Mouse (Mus musculus): ENCODE data around the gene Tnfsfm13. TPM values are rescaled to one million over a fixed set of nuclear protein-coding genes. Genes with fewer than 3 reads are reported as not detected.
A peak's percentile ranks its signal among the peaks of the same experiment; 100 is the strongest.
"Not testable (repeated sequence)": the region's sequence is repeated elsewhere in the genome, so short reads cannot be mapped to it uniquely, and the experiment has no call there.

Tnfsfm13 gene
- polyA plus RNA-seq, 2 experiments from 2014 or later: not detected

DNA sequence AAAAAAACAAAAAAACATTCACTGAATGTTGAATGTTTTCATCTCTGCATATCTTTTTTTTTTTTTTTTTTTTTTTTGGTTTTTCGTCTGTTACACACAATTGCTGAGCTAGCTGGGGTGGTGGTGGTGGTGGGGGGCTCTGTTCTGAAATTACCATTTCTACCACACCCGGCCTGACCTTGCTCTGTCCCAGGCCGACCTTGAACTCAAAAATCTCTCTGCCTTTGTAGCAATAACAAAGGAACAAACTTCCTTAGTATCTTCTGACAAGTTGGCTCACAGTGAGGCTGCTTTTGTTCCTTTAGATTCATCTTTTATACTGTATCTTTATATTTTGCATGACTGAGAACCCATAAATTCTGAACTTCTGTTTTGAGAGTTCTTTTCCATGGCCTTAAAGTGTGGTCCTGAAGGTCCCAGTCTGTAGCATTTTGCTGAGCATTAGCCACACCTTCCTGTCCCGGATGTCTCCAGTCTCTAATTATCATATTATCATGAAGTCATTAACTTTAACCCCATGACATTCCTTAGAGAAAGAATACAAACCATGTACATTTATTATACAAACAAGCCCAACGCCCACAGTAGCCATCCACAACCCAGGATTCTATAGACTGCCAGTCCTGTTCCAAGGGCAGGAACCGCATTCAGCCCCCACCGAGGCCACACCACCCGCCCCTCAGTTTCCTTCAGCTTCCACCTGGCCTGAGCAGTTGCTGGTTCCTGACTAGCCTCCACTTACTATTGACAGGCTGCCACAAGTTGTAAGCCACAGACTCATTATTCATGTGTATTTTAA lies 8.1 kb upstream of the Tnfsfm13 start:
- no peak for ATAC-seq

DNA sequence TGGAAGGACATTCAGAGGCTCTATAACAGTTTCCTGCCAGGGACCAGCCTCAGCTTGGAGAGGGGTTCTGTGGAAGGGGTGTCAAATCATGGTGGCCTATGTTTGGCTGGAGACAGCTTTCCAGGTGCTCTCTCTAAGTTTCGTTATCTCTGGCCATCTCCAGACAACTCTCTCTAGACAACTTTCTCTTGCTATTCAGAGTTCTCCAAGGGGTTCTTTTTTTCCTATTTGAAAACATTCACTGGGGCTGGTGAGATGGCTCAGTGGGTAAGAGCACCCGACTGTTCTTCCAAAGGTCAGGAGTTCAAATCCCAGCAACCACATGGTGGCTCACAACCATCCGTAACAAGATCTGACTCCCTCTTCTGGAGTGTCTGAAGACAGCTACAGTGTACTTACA lies 7.5 kb upstream of the Tnfsfm13 start:
- ATAC-seq: not testable (repeated sequence)

DNA sequence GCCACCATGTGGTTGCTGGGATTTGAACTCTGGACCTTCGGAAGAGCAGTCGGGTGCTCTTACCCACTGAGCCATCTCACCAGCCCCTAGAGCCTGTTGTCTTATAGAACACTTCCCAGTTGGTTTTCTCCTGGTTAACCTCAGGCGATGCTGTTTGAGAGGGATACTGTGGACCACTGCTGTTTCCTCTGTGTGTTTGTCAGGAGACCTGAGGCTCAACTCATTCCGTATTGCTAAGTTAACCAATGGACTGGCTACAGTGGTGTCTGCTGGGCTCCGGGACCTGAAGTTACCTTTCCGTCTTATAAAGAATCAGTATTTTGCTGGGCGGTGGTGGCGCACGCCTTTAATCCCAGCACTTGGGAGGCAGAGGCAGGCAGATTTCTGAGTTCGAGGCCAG lies 7.0 kb upstream of the Tnfsfm13 start:
- not testable (repeated sequence) for ATAC-seq

DNA sequence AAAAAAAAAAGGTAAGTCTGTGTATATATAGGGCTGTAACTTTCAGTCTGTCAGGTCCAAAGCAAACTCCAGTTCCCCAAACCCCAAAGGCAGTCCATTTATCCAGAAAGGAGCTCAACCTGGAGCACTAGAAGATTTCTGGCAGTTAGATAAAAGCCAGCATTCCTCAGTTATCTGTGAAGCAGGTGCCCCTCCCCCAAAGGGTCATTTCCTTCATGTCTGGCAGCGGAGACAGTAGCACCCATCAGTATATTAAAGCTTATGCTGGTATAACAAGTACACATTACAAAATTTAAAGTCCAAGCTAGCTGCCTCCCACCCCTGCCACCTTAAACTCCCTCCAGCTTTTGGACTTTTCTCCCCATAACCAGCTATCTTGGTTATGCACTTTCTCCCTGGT lies 3.7 kb upstream of the Tnfsfm13 start:
- no peak for ATAC-seq

DNA sequence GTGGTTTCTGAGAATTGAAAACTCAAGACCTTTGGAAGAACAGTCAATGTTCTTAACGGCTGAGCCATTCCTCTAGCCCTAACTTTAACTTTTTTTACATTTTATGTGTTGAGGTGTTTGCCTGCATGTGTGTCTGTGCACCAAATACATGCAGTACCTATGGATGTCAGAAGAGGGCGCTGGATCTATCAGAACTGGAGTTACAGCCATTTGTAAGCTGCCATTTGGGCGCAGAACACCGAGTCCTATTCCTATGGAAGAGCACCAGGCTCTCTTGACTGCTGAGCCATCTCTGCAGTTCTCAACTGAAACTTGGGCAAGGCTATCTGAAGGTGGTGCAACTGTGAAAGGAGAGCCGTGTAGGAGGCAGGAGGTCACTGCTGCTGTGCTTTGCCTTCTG lies 2.7 kb upstream of the Tnfsfm13 start:
- no peak for ATAC-seq

DNA sequence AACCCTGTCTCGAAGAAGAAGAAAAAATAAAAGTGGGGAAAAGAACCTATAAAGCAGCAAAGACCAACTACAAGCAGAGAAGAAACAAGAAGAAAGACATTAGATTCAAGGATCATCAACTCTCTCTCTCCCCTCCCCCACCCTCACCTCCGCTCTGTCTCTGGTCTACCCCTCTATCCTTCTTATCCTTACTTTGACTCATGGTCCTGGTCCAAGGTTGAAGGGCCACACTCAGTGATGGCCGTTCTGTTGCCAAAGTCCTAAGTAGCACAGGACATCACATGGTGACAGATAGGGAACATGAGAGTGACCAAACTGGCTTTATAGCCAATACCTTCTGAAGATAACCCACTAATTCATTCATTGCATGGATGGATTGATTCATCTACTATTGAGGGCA lies 1.5 kb upstream of the Tnfsfm13 start:
- no peak for ATAC-seq

DNA sequence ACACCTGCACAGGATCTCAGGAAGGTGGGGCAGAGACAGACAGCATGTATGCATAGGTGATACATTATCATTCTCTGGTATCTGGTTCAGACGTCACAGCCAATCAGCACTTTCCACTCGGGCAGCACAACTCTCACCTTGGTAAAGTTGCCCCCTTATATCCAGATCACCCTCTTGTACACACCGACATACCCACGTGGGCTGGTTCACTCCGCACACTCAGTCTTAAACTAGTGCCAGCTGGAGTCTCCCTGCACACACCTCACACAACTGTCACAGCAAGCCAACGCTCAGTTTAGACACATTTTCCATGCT lies 895 bp downstream of the Tnfsfm13 start:
- no peak for ATAC-seq

DNA sequence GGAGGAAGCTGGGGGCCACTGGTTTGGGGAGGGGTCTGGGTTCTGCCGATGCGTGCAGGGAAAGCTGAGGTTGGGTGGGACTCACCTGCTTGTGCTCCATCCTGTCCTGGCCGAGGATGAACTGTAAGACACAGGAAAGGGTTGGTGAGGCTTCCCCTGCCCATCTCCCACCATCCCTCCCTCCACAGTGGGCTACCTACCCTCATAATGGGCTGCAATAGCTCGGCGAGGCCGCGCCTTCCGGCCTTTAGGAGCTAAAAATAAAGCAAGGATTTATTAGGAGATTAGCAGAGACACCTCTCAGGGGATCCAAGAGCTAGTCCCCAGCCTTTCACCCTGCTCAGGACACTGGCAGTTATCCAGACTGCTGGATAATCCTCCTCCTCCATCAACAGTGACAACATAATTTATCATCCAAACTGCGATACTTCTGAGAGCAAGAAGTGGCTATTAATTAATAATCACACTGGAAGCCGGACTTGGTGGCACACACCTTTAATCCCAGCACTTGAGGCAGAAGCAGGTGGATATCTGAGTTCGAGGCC lies 2.4 kb downstream of the Tnfsfm13 start:
- ATAC-seq: no peak

DNA sequence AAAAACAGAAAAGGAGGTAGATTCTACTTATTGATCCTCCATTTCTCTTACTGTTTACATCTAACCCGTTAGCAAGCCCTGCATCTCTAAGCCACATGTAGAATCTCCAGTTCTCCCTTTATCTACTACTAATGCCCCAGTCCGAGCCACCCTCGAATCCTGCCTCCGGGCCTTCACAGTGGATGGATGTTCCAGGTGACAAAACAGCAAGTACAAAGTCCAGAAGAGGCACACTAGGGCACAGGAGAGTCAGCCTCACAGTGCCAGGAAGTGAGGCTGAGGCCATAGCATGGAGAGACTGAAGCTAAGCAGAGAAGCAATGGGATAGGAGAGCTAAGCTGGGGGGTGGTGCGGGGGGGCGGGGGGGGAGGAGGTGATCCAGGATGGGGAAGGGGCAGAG lies 3.0 kb downstream of the Tnfsfm13 start:
- no peak for ATAC-seq

DNA sequence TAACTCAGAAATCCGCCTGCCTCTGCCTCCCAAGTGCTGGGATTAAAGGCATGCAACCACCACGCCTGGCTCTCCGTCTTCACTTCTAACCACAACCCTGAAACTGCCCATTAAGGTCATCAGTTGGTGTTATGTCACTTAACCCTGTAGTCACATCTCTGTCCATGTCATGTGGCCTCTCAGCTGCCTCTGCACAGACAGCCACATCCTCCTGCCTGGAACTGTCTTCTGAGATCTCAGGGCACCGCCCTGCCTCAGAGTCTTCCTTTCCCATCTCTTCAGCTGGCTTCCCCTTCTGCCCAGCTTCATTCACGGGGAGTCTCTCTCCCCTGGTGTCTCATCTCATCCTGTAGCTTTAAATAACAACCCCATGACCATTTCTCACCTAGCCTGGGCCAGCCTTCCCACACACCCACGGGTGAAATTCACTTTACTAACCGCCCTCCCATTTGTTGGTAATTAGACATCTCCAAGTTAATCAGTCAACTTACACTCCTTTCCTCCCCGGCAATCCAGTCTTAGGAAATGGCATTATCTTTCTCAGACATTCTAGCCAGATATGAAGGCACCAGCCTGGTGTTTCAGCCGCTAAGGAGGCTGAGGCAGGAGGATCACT lies 3.6 kb downstream of the Tnfsfm13 start:
- ATAC-seq: no peak

DNA sequence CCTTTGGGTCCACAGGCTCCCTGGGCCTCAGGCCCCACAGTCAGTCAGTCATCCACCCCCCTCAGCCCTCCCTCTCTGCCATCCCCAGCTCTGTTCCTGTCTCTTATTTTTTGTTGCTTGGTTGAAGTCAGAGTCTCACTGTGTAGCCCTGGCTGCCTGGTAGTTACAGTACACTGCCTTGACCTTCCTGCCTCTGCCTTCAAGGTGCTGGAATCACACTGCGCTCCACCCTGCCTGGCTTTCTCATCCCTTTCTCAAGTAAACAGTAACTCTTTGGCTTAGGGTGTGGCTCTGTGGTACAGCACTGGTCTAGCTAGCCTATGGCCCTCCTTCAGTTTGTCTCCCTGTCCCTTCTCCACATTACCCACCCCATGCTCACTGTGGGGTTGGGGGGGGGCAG lies 6.0 kb downstream of the Tnfsfm13 start:
- ATAC-seq: no peak

DNA sequence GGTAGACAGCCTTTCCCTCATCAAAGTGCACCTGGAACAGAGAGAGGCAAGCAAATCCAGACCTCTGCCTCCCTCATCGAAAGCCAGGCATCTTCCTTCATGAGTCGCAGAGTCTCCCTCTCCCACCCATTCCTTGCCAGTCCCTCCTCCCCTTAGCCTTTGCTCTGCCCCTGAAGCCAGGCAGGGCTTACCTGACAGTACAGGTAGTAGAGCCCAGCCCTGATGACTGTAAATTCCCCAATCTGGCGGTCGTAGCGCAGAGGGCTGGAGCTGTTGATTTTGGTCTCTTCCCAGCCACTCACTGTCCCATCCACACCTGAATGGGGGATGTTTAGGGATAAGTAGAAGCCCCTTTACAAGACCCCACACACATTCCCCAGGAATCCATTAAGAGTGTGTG lies 8.8 kb downstream of the Tnfsfm13 start:
- ATAC-seq: no peak

DNA sequence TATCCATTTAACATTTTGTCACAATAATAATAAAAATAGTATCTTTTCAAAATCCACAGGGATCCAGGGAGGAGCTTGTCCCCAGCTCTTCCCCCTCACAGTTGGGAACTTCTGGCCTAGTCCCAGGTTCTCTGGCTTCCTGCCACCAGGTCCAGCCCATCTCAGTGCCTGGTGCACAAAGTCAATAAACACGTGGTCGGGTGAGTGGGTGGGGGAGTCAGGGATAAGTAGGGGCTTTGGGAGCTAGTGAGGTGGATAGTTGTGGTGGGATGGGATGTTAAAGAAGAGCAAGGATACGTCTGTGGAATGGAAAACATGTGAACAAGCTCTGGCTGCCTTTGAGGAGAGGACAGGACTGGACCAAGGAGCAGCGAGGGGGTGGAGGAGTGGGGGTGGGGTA lies 9.5 kb downstream of the Tnfsfm13 start:
- ATAC-seq: no peak

DNA sequence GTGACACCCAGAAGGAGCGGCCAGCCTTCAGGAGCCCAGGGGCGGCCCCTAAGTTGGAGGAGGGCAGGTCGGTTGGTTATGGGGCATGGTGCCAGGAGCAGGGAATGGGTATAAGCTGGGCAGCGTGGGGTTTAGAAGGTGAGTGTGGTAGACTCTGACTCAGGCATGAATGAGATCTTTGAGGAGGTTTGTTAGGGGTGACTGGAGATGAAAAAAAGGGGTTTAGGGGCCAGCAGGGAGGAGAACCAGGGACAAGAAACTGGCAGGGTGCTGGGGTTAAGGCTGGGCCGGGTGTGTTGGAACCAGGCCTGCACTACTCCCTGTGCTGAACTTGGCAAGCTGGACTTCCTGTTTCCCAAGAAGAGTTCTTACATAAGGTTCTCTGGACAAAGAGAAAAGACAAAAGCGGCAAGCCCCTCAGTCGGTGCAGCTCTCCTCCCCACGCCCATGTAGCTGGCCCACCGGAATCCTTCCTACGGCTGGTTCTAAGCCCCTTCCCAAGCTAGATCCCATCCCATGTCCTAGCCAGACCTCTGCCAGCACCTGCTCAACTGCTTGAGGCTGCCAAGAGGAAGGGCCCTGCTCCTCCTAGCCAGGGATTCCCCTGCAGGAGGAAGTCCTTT lies 10.3 kb downstream of the Tnfsfm13 start, which contains the start of gene Tnfsf13:
Gene Tnfsf13 (minus strand): TSS at position 259 of the 623 bp plus-strand sequence.
- no peak for ATAC-seq

DNA sequence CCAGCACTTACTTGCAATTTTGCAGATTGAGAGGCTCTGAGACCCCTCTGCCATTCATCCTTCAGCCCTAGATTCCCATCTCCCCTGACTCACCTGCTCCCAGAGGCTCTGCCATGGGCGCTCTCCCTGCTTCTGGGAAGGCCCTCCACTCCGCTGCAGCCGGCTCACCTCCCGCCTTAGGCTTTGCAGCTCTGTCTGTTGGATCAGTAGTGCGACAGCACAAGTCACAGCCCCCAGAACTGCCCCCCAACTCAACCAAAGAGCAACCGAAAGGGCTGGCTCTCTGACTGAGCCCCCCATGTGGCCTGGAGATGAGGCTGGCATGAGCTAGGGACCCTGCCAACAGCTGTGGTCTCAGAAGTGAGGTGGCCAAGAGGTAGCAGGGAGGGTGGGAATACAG lies 11.0 kb downstream of the Tnfsfm13 start:
- no peak for ATAC-seq

DNA sequence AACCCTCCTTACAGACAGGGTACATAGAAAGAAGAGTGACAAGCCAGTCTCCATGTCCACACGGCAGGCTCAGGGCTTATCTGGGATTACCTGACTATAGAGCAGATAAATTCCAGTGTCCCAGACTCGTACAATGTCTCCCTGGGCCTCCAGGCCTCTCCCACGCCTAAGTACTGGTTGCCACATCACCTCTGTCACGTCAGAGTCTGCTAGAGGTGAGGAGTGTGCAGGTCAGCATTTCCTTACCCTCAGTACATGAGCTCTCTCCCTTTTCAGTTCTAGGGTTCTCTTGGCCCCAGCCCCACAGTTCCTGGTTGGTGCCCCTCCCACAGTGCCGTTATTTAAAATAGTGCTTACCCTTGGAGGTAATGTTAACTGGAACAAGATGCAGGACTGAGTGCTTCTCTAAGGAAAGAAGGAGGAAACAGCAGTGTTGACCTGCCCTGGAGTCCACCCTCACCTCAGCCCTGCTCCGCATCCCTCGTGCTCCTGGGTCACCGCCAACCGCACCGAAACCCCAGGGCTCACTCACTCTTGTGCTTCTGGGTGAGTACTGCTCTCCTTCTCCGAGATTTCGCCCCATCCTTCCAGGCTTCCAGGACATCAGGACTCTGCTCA lies 11.7 kb downstream of the Tnfsfm13 start:
- no peak for ATAC-seq

DNA sequence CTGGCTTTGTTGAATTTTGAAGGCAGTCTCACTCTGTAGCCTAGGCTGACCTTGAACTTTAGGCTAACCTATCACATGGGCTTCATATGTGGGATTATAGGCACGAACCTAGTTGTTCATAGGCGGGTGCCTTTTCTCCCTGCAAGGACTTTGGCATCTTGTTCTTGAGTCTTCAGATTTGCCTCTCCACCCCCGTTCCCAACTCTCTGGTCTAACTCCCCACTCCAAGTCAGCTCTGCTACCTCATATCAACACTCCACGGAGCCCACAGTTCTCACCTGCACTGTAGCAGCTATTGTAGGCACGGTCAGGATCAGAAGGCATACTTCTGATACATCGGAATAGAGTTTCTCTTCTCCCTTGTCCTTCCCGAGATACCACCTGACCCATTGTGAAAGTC lies 12.3 kb downstream of the Tnfsfm13 start:
- ATAC-seq: no peak

DNA sequence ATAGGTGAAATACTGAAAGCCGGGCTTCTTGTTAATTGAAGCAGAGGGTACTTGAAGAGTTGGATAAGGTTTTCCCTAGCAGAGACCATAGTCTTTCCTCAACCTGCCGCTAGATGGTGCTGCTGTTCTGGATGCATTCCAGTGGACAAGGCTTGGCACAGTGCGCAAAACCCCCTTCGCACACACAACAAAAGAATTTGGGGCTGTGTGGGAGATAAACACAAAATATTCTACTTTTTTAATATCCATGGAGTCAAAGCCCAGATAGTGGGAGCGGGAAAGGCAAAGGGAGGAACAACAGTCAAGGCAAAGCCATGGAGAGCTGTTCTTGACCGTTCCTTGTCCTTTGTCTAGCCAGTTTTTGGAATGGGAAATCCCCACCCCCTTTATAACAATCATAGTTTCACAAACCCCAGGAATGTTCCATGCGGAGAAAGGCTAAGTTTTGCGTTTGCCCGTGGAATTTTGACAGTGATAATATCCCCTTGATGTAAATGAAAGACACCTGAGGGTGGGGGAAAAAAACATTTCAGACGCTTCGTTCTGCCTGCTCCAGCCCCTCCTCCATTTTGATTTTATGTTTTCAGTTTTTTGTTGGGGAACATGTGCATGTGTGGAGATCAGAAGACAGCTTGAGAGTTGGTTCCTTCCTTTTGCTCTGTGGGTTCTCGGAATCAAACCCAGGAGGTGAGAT lies 12.9 kb downstream of the Tnfsfm13 start:
- peak; percentile 45 for ATAC-seq

DNA sequence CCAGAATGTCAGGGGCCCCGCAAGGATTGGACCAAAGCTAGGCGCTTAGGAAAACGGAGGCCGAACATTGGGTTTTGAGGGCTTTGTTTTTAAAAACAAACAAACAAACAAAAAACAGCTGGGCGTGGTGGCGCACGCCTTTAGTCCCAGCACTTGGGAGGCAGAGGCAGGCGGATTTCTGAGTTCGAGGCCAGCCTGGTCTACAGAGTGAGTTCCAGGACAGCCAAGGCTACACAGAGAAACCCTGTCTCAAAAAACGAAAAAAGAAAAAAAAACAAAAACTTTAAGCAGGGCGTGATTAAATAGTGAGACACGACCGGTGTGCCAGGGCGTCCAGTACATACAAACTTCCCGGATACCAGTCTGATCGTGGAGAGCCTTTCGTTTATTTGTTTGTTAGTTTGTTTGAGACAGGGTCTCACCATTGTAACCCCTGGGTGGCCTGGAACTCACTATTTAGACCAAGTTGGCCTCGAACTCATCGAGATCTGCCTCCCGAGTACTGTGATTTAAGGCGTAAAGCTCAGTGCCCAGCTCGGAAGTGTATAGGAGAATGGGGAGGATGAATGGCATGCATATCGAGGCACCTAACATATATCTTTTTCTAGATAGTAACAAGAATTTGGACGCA lies 13.6 kb downstream of the Tnfsfm13 start:
- peak; percentile 7 for ATAC-seq

DNA sequence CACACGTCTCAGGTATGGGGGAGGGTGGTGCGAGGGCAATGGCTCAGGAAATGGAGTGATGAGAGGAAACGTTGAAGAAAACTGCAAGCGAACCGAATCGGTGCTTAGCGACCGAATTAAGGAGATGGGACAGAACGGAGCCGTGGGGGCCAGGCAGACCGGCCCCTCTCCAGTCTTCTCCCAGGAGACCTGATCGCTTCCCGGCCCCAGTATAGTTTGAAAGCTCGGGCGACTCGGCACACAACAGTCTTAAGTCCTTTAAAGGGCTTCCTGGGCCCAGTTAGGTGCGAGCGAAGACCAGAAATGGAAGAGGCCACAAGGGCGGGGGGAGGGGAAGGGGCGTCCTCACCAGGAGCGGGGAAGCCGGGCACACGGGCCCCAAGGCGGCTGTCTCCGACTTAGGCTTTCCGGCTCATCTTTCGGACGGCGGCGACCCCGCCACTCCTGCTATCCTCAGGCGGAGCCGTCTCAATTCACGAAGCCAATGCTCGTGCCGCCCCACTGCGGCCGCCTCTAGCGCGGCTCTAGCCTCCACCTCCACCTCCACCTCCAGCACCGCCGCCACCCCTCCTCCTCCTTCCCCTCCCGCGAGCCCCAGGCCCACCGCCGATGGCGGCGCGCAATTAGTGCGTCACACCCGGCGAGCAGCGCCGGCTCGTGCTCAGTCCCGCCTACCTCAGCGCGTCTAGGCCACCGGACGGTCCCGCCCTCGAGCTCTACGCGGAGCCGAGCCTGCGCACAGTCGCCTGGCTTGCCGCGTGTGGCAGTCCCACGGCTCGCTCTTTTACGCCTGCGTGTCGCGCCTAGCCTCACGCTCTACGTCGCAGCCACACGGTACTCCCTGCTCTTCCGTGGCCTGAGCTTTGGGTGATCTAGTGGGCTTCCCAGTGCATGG lies 14.3 kb downstream of the Tnfsfm13 start, which contains the start of gene Senp3:
Gene Senp3 (minus strand): TSS at position 771 of the 895 bp plus-strand sequence.
- ATAC-seq: peak; percentile 96

All from CD4-positive, CD25-positive, alpha-beta regulatory T cell, adult 4 months (primary cell).